Mouse (Mus musculus) retina, postnatal 1 day (tissue): ENCODE results near the gene Arl15.

Source experiments
- DNase-seq: peaks from one replicate; pipeline ENCODE4 v3.0.0-alpha.2; 2012

Gene Arl15

DNA sequence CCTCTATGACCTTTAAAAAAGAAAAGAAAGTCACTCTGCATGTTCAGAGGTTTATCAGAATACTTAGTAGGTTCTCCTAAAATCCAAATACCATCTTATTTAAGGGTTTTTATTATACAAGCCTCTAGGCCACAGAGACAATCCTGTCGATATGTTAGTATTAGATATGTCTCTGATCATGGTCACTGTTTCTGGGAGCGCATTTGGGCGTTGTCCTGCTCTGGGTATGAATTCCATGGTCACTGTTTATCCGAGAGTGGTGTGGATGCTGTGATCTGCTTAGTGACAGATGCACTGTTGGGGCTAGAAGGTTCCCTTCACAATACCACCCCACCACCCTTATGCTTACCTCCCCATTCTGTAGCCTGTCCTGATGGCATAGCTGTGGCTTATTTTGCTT is 320.8 kb downstream of the Arl15 start:
- no peak for DNase-seq

DNA sequence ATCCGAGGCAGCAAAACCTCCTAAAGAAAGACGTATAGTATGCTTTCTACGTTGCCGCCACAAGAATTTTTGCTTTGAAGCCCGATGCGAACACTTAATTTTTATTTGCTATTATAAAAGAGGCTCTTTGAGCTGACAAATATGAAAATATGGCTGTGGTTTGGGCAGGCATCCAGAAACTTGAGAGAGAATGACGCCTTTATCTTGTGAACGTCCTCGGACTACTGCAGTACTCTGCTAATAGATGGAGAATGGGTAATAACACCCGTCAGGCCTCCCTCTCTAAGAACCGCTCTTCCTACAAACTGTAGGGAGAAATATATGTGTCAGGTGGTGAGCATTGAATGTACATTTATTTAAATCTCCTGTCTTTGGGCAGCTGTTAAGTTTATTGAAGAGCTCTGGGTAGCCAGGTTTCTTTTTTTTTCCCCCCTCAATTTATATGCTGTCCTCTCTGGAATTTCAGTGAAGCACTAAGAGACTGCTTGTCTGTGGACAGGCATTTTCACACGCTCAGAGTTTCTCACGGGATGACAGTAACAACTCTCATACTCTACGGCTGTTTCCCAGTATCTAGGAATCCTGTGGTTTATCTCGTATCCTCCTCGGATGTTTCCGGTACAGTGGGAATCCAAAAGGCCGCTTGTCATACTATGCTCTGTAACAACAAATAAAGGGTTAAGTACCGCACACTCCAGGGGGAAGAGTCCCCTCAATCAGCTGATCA is 324.0 kb downstream of the Arl15 start:
- DNase-seq: no peak

DNA sequence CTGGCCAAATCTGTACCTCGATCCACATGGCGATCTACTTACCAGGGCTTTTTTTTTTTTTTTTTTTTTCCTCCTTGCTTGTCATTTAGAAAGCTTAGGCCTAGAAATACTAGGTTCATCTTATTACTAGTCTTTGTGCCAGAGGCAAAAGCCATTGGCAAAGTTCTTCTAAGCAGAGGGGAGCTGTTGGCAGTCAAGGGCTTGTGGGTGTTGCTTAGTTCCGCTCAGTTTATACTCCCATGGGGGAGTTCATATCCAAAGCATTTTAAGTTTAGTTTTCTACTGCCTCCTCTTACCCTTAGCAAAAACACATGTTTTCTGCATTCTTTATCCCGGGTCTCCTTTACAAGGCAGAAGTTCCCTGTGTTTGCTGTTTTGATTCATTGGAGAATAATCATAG is 325.5 kb downstream of the Arl15 start:
- DNase-seq: no peak

DNA sequence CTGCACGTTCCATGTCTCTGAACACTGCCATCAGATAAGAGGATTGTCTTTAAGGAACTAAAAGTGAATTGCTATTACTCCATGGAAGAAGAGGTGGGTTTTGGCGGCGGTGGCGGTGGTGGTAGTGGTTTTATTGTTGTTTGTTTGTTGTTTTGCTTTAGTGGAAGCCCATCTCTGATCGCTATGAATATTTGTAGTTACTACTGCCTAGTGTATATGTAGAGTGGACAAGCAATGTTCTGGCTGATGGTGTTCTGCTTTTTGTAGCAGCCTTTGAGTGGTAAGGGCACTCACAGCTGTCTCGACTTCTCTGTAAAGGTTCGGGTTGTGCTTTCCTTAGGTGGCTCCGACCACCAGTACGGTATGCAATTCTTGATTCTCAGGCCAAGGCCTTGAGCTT is 327.3 kb downstream of the Arl15 start:
- no peak for DNase-seq

DNA sequence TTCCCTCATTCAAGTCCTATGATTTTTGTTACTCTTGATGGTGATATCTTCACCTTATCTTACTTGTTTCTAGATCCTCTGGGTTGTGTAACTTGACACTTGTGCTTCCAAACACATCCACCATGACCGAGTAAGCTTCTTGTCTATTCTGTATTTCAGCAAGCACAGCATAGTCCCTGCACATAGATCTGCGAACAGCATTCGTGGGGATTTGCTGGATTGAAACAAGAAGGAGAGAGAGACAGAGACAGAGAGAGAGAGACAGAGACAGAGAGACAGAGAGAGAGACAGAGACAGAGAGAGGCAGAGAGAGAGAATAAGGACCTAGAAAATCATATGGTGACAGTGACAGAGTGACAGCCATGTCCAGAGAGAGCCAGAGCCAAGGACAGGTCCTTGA is 329.1 kb downstream of the Arl15 start:
- DNase-seq: no peak

GRCm38 (mm10) chr13:114124385-114124784 is 330.1 kb downstream of the Arl15 start:
- DNase-seq: no peak

GRCm38 (mm10) chr13:114124991-114125390 is 330.7 kb downstream of the Arl15 start:
- no peak for DNase-seq

DNA sequence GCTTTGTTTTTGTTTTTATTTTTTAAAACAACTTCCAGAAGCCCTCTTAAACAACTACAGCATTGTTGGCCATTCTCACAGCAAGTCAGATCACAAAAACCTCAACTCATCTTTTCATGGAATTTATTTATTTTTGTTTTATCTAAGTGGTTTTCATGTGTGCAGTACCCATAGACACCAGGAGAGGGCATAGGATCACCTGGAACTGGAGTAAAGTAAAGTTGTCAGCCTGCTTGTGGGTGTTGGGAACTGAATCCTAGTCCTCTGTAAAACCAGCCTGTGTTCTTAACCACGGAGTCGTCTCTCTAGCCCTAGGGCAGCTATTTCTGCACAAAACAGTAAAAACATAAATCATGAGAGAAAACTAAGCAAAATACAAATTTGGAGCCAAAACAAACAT is 334.1 kb downstream of the Arl15 start:
- no peak for DNase-seq

DNA sequence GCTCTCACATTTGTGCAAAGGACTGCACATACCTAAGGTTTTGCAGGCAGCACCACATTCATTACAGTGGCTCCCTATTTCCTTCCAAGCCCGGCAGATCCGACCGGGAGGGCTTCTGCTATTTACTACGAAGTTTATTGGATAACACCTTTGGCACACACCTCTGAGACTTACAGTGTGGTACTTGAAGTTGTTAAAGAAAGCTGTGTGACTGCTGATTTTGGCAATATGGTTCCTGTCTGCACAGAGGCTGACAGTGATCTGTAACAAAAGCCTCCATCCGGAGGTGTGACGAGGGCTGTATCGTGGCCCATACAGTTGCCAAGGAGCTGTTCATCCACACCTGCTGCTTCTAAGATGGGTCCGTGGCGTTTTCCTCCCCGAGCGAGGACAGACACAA is 335.7 kb downstream of the Arl15 start:
- DNase-seq: no peak

GRCm38 (mm10) chr13:114130566-114131319 is 336.4 kb downstream of the Arl15 start:
- DNase-seq: no peak

- DNase-seq: no peak
Observed at GRCm38 (mm10) chr13:114138921-114139320, 344.6 kb downstream of the Arl15 start.

DNA sequence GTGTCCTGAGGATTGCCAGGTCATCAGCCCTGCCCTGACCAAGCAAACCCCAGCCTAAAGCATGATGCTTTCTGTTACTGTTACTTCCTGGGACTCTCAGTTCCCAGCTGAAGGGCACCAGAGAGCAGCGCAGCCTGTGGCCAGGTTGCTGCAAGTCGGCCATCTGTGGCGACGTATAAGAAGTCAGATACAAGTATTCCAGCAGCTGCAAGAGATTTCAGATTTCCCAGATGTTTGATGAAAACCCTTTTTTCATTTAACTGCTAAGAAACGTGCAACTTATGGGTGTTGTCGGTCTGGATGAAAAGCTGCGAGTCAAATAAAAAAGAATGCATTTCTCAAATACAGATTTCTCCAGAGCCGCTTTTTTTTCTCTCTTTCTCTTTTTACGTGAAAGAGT is 345.3 kb downstream of the Arl15 start:
- DNase-seq: peak; percentile 17

- DNase-seq: no peak
Observed at GRCm38 (mm10) chr13:114142826-114143225, 348.5 kb downstream of the Arl15 start.

GRCm38 (mm10) chr13:114143247-114143646 is 348.9 kb downstream of the Arl15 start:
- no peak for DNase-seq

GRCm38 (mm10) chr13:114144052-114145046 is 350.0 kb downstream of the Arl15 start:
- DNase-seq: peak; percentile 63

- DNase-seq: peak; percentile 75
Observed at GRCm38 (mm10) chr13:114145249-114145648, 350.9 kb downstream of the Arl15 start.

DNA sequence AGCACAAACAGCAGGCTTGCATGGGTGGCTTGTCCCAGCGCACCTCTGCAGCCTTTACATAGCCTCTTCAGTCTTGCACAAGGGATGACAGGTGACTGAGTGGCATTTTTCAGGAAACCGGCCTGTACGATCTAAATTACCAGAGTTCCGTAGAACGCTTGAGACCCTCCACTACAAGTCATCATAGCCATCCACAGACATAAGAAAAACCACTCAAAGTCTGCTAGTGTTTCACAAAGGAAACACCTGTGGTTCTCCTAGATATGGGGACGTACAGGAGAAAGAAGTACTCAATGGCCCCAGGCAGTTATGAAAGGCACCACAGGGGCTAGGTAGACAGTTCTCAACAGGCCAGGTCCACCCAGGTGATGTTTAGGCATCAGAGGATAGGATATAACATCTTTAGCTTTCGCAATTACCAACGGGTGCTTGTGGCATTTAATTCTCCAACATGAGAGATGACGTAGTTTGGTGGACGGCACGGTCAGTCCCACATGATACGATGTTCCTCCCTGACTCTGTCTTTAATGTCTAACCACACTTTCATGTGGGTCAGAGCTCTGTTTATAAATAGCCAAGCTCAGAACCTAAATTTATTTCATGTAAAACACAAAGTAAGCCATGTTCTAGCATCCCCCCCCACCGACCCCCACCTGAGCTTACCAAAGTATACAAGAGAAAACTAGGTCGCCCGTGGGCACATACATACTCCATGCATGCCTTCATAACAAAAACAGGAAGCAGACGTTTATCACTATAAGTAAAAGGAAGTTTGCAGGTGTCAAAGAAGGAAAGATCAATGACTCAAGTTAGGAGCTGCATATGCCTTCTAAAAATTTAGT is 356.8 kb downstream of the Arl15 start:
- no peak for DNase-seq

DNA sequence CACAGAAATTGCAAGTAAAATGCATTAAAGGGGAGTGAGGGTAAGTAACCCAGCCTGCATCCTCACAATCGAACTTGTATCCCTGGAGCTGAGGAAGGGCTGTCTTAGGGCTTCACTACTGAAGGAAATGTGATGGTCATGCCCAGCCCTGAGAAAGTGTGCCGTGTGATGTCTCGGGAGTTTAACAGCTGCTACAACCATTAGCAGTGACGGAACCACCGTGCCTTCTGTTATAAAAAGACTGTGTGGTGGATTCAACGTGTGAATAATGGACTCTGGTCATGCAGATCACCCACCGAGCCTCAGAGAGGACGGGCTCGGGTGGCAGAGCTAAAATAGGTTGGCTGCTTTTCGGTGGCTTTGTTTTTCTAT is 357.4 kb downstream of the Arl15 start:
- no peak for DNase-seq

DNA sequence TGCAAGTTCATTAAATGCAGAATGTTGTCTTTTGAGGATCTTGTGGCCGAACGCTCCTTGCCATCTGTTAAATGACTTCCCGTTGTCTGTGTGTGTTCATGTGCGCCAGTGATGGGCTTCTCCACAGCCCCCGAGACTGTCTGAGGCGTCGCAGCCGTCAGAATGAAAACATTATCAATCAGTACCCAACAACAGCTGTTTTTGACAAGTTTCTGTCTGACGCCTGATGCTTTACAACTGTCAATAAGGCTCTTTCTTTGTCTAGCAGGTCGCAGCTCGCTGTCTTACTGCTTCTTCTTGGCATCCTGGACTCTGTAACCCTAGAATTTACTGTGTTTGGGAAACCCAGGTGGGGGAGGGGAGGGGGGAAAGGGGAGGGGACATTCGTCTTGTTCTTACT is 362.4 kb downstream of the Arl15 start:
- no peak for DNase-seq

DNA sequence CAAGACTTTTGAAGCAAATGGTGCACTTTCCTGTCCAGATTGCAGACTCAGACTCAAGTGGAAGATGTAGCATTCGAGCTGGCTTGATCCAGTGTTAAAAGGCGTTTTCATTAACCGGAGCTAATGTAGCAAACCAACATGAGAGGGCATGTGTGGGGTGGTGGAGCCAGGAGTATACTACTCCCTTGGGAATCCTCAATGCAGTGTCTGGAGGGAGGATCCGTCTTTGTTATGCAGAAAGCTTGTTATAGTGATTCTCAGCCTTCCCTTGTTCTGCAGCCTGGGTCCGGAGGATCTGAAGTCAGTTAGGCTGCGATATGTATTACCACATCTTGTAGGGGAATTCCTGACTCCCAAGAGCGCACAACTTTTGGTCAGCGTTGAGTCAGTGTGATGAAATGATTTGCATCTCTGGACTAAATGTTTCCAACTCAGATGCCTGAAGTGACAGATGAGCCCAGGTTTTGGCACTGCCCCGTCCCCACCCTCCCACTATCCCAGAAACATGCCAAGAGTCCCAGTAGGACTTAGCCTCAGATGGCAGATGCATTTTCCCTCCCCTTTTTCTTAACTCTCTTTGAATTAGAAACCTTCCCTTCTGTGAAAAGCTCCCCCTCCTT is 363.9 kb downstream of the Arl15 start:
- DNase-seq: no peak

DNA sequence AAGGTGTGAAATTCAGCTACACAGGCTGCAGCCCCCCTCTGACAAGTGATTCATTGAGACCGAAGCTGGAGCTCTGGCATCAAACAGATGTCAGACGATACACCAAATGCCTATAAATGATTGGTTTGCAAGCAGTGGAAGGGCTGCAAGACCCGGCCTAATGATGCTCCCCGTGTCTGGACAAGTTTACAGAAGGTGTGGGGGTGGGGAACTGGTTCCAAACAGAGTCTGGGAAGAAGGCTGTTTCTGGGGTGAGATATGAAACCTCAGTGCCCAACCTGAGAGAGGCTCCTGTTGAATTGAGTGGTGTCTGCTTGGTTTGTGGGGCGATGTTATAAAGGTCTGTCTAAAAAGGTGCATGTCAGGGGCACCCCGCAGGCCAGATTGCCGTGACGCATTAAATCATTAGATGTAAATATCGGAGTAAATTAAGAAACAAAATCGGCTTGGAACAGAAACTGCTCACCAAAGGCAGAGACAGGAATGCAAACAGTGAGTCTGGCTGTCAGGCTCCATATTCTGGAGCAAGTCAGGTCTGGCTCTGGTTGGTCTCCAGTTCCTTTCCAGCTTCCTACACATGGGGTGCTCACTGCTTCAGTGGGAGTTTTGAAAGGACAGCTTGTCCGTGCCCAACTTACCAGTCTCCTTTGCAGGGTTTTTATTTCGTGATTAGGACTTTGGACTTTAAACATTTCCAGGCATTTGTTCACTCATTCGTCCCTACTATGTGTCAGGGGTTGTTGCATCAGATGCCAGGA is 365.5 kb downstream of the Arl15 start:
- DNase-seq: no peak
